Mouse (Mus musculus): ENCODE results near the gene Gm10837.

DNA sequence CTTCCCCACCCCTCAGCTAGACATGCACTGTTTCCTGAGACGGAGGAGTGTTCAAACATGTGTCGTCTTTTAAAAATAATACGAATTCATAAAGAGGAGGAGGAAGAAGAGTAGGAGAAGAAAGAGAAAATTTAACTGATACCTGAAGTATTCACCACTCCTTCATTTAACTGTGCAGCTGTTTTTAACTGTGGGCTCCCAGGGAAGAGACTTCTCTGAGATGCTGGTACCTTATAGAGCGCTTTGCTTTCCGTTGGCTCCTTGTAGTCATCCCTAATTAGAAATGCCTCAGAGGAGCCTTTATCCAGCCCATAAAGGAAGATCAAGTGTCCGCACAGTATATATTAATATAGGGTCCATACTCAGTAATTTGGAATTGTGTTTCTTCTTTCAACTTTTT, 1.1 kb downstream of the Gm10837 start:
- TF ChIP-seq POLR2A (IDR thresholded peaks at IDR 0.05; ENCODE audit: low read depth, low read length) (no peak), CTCF (IDR thresholded peaks at IDR 0.05; ENCODE audit: borderline replicate concordance, insufficient read depth, low read length) (no peak)

Data from embryonic fibroblast, embryonic 13.5 days (primary cell).